Mouse (Mus musculus) forebrain, postnatal 0 days (tissue): Measurements from ENCODE around the gene Ing4. TPM values are rescaled to one million over a fixed set of nuclear protein-coding genes. Genes with fewer than 3 reads are reported as not detected.

Experiments
- ATAC-seq: fragments of 200-750 bp; cut with Nextera tagmentation; 2 replicates; pipeline ENCODE4 v1.8.0; 2017; ENCODE audit warnings: mild to moderate bottlenecking, moderate library complexity
- DNase-seq: peaks from one replicate; pipeline ENCODE4 v3.0.0-alpha.2; 2015
- H3K27ac ChIP-seq: fragments of 300-500 bp; sonication (generic); 2 replicates; pipeline ENCODE4 v1.5.1; 2014; ENCODE audit warnings: low read depth, mild to moderate bottlenecking, antibody characterized with exemption, low read length, moderate library complexity, mixed read lengths
- H3K27me3 ChIP-seq: fragments of 300-500 bp; sonication (generic); 2 replicates; pipeline ENCODE4 v1.6.1; 2014; ENCODE audit warnings: mild to moderate bottlenecking, low read length, mixed read lengths; ENCODE audit not compliant: insufficient read depth
- H3K36me3 ChIP-seq: fragments of 300-500 bp; sonication (generic); 2 replicates; pipeline ENCODE4 v1.6.1; 2014; ENCODE audit warnings: mild to moderate bottlenecking, moderate library complexity; ENCODE audit not compliant: insufficient read depth
- H3K4me1 ChIP-seq: fragments of 300-500 bp; sonication (generic); 2 replicates; pipeline ENCODE4 v1.6.1; 2014; ENCODE audit warnings: antibody characterized with exemption; ENCODE audit not compliant: insufficient read depth
- H3K4me2 ChIP-seq: fragments of 300-500 bp; sonication (generic); 2 replicates; pipeline ENCODE4 v1.6.1; 2014; ENCODE audit warnings: low read depth, mild to moderate bottlenecking, moderate library complexity
- H3K4me3 ChIP-seq: fragments of 300-500 bp; sonication (generic); 2 replicates; pipeline ENCODE4 v1.5.1; 2014; ENCODE audit warnings: low read depth, low read length, mixed read lengths
- H3K9ac ChIP-seq: fragments of 300-500 bp; sonication (generic); 2 replicates; pipeline ENCODE4 v1.6.1; 2014; ENCODE audit warnings: mild to moderate bottlenecking
- H3K9me3 ChIP-seq: fragments of 300-500 bp; sonication (generic); 2 replicates; pipeline ENCODE4 v1.6.1; 2016; ENCODE audit warnings: low read length
- CTCF ChIP-seq: sonication (generic); IDR thresholded peaks from 2 replicates; pipeline ENCODE4 v1.5.1; 2016; ENCODE audit warnings: antibody characterized with exemption, control low read depth, low read depth
- WGBS: fragments of 180-500 bp; shearing (Covaris S2); extraction: QIAGEN DNeasy Blood & Tissue Kit; methylation state at CpG from one replicate; pipeline ENCODE4 v1.1.7; 2014; 5-methylcytosine and 5-hydroxymethylcytosine counted together
- polyA plus RNA-seq: library from polyadenylated mRNA; unstranded; fragments of >200 nt; fragmentation: Nextera tagmentation; extraction: Ambion mirVana; gene quantifications from 2 replicates; pipeline ENCODE4 v1.2.1, GENCODE M21; 2015
- total RNA-seq: library from RNA; depleted of rRNA; stranded (reverse); fragments of >200 nt; gene quantifications from 2 replicates; pipeline ENCODE4 v1.2.3, GENCODE M21; 2014

Gene Ing4
- total and polyA plus RNA-seq, 2 experiments from 2014 or later = 83.4 to 111 TPM

- Histone ChIP-seq H3K4me3 (peak overlapping the region; percentile 77), H3K4me1 (peaks cover 6% of the 10 kb centered on the region; the same call in 1 of the 2 replicates), H3K27ac (no peak overlapping the region), H3K4me2 (peak overlapping the region; percentile 37), H3K9ac (no peak overlapping the region), H3K36me3 (peaks cover 29% of the 10 kb centered on the region), H3K9me3 (no peaks in the 10 kb centered on the region), H3K27me3 (no peaks in the 10 kb centered on the region)
- 7% methylated on average over 8 of the region's 8 CpGs for WGBS
- DNase-seq (no peak), ATAC-seq (peak; percentile 8; the same call in 1 of the 2 replicates)
- TF ChIP-seq CTCF = no peak
These were observed 429 bp upstream of the Ing4 start for GRCm38 (mm10) chr6:125039131-125039530.

- Histone ChIP-seq H3K27ac (peak overlapping the region; percentile 86), H3K4me1 (peaks cover 6% of the 10 kb centered on the region; the same call in 1 of the 2 replicates), H3K9ac (peak overlapping the region; percentile 70), H3K4me3 (peak overlapping the region; percentile 77), H3K36me3 (peaks cover 29% of the 10 kb centered on the region), H3K4me2 (peak overlapping the region; percentile 73), H3K9me3 (no peaks in the 10 kb centered on the region), H3K27me3 (no peaks in the 10 kb centered on the region)
- DNase-seq (no peak), ATAC-seq (no peak)
- TF ChIP-seq CTCF = no peak
- WGBS = 17% methylated on average over 7 of the region's 7 CpGs
These were observed 661 bp downstream of the Ing4 start for GRCm38 (mm10) chr6:125040221-125040620.

- Histone ChIP-seq H3K27me3 (no peaks in the 10 kb centered on the region), H3K4me3 (no peak overlapping the region), H3K36me3 (peaks cover 27% of the 10 kb centered on the region), H3K27ac (no peak overlapping the region), H3K9me3 (no peaks in the 10 kb centered on the region), H3K4me2 (no peak overlapping the region), H3K4me1 (peaks cover 6% of the 10 kb centered on the region; the same call in 1 of the 2 replicates), H3K9ac (no peak overlapping the region)
- ATAC-seq (no peak), DNase-seq (no peak)
- no peak for TF ChIP-seq CTCF
- 88% methylated on average over 7 of the region's 7 CpGs for WGBS
These were observed 1.5 kb downstream of the Ing4 start for GRCm38 (mm10) chr6:125041047-125041446.

- H3K9ac ChIP-seq = no peak overlapping the region
- H3K4me1 ChIP-seq = peaks cover 6% of the 10 kb centered on the region; the same call in 1 of the 2 replicates
- H3K27me3 ChIP-seq = no peaks in the 10 kb centered on the region
- ATAC-seq = no peak
- TF ChIP-seq CTCF = no peak
- no peak for DNase-seq
- no peak overlapping the region for H3K4me3 ChIP-seq
- H3K9me3 ChIP-seq = no peaks in the 10 kb centered on the region
- 90% methylated on average over 7 of the region's 7 CpGs for WGBS
- H3K27ac ChIP-seq = no peak overlapping the region
- H3K36me3 ChIP-seq = peaks cover 28% of the 10 kb centered on the region
- H3K4me2 ChIP-seq = no peak overlapping the region
These were observed 2.5 kb downstream of the Ing4 start for GRCm38 (mm10) chr6:125042081-125042480.

- TF ChIP-seq CTCF = peak; percentile 94
- Histone ChIP-seq H3K9me3 (no peaks in the 10 kb centered on the region), H3K36me3 (peaks cover 68% of the 10 kb centered on the region), H3K4me3 (no peak overlapping the region), H3K27ac (no peak overlapping the region), H3K4me2 (no peak overlapping the region), H3K4me1 (no peaks in the 10 kb centered on the region), H3K27me3 (no peaks in the 10 kb centered on the region), H3K9ac (no peak overlapping the region)
- 18% methylated on average over 5 of the region's 5 CpGs for WGBS
- DNase-seq (peak; percentile 87), ATAC-seq (peak; percentile 79)
These were observed 7.1 kb downstream of the Ing4 start for GRCm38 (mm10) chr6:125046691-125047090.

- WGBS = 37% methylated on average over 20 of the region's 20 CpGs
- Histone ChIP-seq H3K9me3 (no peaks in the 10 kb centered on the region), H3K9ac (0 out of 2 replicates have a peak within 1 kb of the TSS, but pooled peaks have one; percentile 10), H3K36me3 (peaks cover 76% of the 10 kb centered on the region), H3K4me3 (no peak within 1 kb of the TSS), H3K27me3 (no peaks in the 10 kb centered on the region), H3K27ac (no peak within 1 kb of the TSS), H3K4me2 (no peak within 1 kb of the TSS), H3K4me1 (no peaks in the 10 kb centered on the region)
- ATAC-seq = no peak
- no peak for TF ChIP-seq CTCF
- no peak for DNase-seq
These were observed 10.1 kb downstream of the Ing4 start, which contains the start of gene Acrbp for GRCm38 (mm10) chr6:125049678-125050077. Gene Acrbp (plus strand): TSS chr6:125049689.

GRCm38 (mm10) chr6:125051237-125051636 lies 11.7 kb downstream of the Ing4 start:
- Histone ChIP-seq H3K9ac (no peak overlapping the region), H3K9me3 (no peaks in the 10 kb centered on the region), H3K36me3 (peaks cover 64% of the 10 kb centered on the region), H3K4me3 (no peak overlapping the region), H3K4me1 (no peaks in the 10 kb centered on the region), H3K4me2 (no peak overlapping the region), H3K27me3 (no peaks in the 10 kb centered on the region), H3K27ac (no peak overlapping the region)
- TF ChIP-seq CTCF = peak; percentile 44; the same call in 1 of the 2 replicates
- ATAC-seq (no peak), DNase-seq (no peak)
- 66% methylated on average over 5 of the region's 5 CpGs for WGBS
